Mouse (Mus musculus) kidney, adult 2 months (tissue): Measurements from ENCODE around the gene Marco.

ENCODE experiments used
- CTCF ChIP-seq: fragments of 200-500 bp; conservative IDR thresholded peaks from 2 replicates; pipeline ENCODE4 v1.5.1; 2011; ENCODE audit warnings: low read depth, mild to moderate bottlenecking, control low read depth, low read length, moderate library complexity, mixed read lengths; ENCODE audit not compliant: insufficient read depth, insufficient read length
- POLR2A ChIP-seq: fragments of 200-500 bp; IDR thresholded peaks from one replicate; pipeline ENCODE4 v1.6.1; 2011; ENCODE audit warnings: low read depth, low read length, control low read depth

DNA sequence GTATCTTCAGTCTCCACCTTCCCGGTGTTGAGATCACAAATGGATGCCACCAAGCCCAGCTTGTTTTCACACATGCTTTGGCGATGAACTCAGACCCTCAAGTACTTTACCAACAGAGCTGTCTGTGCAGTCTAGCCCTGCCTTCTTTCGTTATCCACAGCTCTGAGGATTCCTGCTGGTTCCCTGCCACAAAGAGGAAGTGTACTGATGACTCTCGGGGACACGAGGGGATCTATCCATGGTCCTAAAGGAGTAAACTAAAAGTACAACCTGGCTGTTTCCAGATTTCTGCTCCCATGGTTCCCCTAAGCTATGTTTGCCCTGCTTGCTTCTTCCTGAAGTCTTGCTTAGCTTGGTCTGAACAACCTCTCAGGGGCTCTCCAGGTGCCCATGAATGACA, 23.9 kb downstream of the Marco start:
- TF ChIP-seq POLR2A, result no peak
- no peak for TF ChIP-seq CTCF
